Mouse (Mus musculus) heart, embryonic 16.5 days (tissue): ENCODE results near the gene Prss32. TPM values are rescaled to one million over a fixed set of nuclear protein-coding genes. Genes with fewer than 3 reads are reported as not detected.
"Not testable (repeated sequence)": the region's sequence is repeated elsewhere in the genome, so short reads cannot be mapped to it uniquely, and the experiment has no call there.

Source experiments
- ATAC-seq: fragments of 200-750 bp; cut with Nextera tagmentation; replicated peaks from 2 replicates; pipeline ENCODE4 v1.8.0; 2017; ENCODE audit warnings: moderate number of reproducible peaks; ENCODE audit not compliant: insufficient read depth, low FRiP score; ENCODE audit errors: extremely low read depth
- H3K27ac ChIP-seq: fragments of 300-500 bp; sonication (generic); 2 replicates; pipeline ENCODE4 v1.5.1; 2014; ENCODE audit warnings: mild to moderate bottlenecking, low read length, control low read depth, moderate library complexity
- H3K27me3 ChIP-seq: fragments of 300-500 bp; sonication (generic); 2 replicates; pipeline ENCODE4 v1.6.1; 2014; ENCODE audit warnings: low read length, mixed read lengths; ENCODE audit not compliant: control insufficient read depth, insufficient read depth
- H3K36me3 ChIP-seq: fragments of 300-500 bp; sonication (generic); 2 replicates; pipeline ENCODE4 v1.6.1; 2014; ENCODE audit not compliant: control insufficient read depth, insufficient read depth
- H3K4me1 ChIP-seq: fragments of 300-500 bp; sonication (generic); 2 replicates; pipeline ENCODE4 v1.6.1; 2014; ENCODE audit warnings: low read length, mixed read lengths; ENCODE audit not compliant: control insufficient read depth, insufficient read depth
- H3K4me2 ChIP-seq: fragments of 300-500 bp; sonication (generic); 2 replicates; pipeline ENCODE4 v1.6.1; 2014; ENCODE audit warnings: low read depth, mild to moderate bottlenecking, control low read depth, low read length
- H3K4me3 ChIP-seq: fragments of 300-500 bp; sonication (generic); 2 replicates; pipeline ENCODE4 v1.5.1; 2014; ENCODE audit warnings: mild to moderate bottlenecking, control low read depth, low read length
- H3K9ac ChIP-seq: fragments of 300-500 bp; sonication (generic); 2 replicates; pipeline ENCODE4 v1.6.1; 2014; ENCODE audit warnings: low read length, control low read depth
- H3K9me3 ChIP-seq: fragments of 300-500 bp; sonication (generic); replicated peaks from 2 replicates; pipeline ENCODE4 v1.6.1; 2016; ENCODE audit warnings: low read length; ENCODE audit not compliant: control insufficient read depth
- WGBS: fragments of 180-500 bp; shearing (Covaris S2); extraction: QIAGEN DNeasy Blood & Tissue Kit; methylation state at CpG from one replicate; pipeline ENCODE4 v1.1.7; 2014; 5-methylcytosine and 5-hydroxymethylcytosine counted together
- microRNA-seq: library from miRNA; unstranded; fragments of <30 nt; microRNA quantifications from one replicate; pipeline ENCODE4, GENCODE M21; 2017
- polyA plus RNA-seq: library from polyadenylated mRNA; unstranded; fragments of >200 nt; fragmentation: Nextera tagmentation; extraction: Ambion mirVana; gene quantifications from 2 replicates; pipeline ENCODE4 v1.2.1, GENCODE M21; 2015

Gene Prss32
- polyA plus RNA-seq, 1 experiment from 2014 or later: 0.50 TPM

GRCm38 (mm10) chr17:23880576-23880975 is 36.9 kb downstream of the Prss32 start, which contains the start of the genes Dcpp1 and Dcpp2:
Gene Dcpp1 (plus strand): TSS chr17:23880876.
Gene Dcpp2 (plus strand): TSS chr17:23880880.
- WGBS: 53% methylated on average over 4 of the region's 4 CpGs
- H3K9ac ChIP-seq, H3K4me1 ChIP-seq, H3K27ac ChIP-seq, H3K27me3 ChIP-seq, H3K36me3 ChIP-seq, ATAC-seq, H3K9me3 ChIP-seq, H3K4me2 ChIP-seq, H3K4me3 ChIP-seq: not testable (repeated sequence)

Small RNA genes lying within 50 kb of the gene (microRNA-seq; reads per million reads assigned to microRNA genes)
- gene Mir5125: 1.6 reads per million

Other genes with a start within 250 kb of the Prss32 start
- gene Zfp13, start 244.4 kb upstream of the Prss32 start, polyA plus RNA-seq: 7.3 and 8.5 TPM in 2 replicates
- not detected in 2 replicates for gene Zscan10, start 243.0 kb upstream of the Prss32 start, polyA plus RNA-seq
- 0.24 and 0.25 TPM in 2 replicates for gene Mmp25, start 198.6 kb upstream of the Prss32 start, polyA plus RNA-seq
- gene Bicdl2, start 183.3 kb upstream of the Prss32 start, polyA plus RNA-seq: 0.45 and 0.67 TPM in 2 replicates
- 214 and 247 TPM in 2 replicates for gene Hcfc1r1, start 170.3 kb upstream of the Prss32 start, polyA plus RNA-seq
- gene Thoc6, start 170.0 kb upstream of the Prss32 start, polyA plus RNA-seq: 38.7 and 39.1 TPM in 2 replicates
- 100 and 122 TPM in 2 replicates for gene Tnfrsf12a, start 166.4 kb upstream of the Prss32 start, polyA plus RNA-seq
- gene Cldn6, start 164.6 kb upstream of the Prss32 start, polyA plus RNA-seq: 1.7 and 15.9 TPM in 2 replicates
- gene Cldn9, start 159.8 kb upstream of the Prss32 start, polyA plus RNA-seq: 0.22 and 0.84 TPM in 2 replicates
- gene 1520401A03Rik, start 121.1 kb upstream of the Prss32 start, polyA plus RNA-seq: not detected in 2 replicates
- gene Pkmyt1, start 117.5 kb upstream of the Prss32 start, polyA plus RNA-seq: 29.7 and 33.3 TPM in 2 replicates
- 16.8 and 19.8 TPM in 2 replicates for gene Paqr4, start 103.0 kb upstream of the Prss32 start, polyA plus RNA-seq
- 1.8 and 3.7 TPM in 2 replicates for gene Kremen2, start 98.0 kb upstream of the Prss32 start, polyA plus RNA-seq
- gene Flywch1, start 72.3 kb upstream of the Prss32 start, polyA plus RNA-seq: 42.2 and 46.9 TPM in 2 replicates
- 4.3 and 5.9 TPM in 2 replicates for gene Flywch2, start 57.8 kb upstream of the Prss32 start, polyA plus RNA-seq
- 311 and 314 TPM in 2 replicates for gene Srrm2, start 53.3 kb upstream of the Prss32 start, polyA plus RNA-seq
- 812 and 839 TPM in 2 replicates for gene Elob, start 14.7 kb upstream of the Prss32 start, polyA plus RNA-seq
- not detected in 2 replicates for gene Prss33, start 7.8 kb upstream of the Prss32 start, polyA plus RNA-seq
- gene Prss41, start 317 bp downstream of the Prss32 start, polyA plus RNA-seq: 0.21 and 0.22 TPM in 2 replicates
- gene Prss21, start 24.2 kb downstream of the Prss32 start, polyA plus RNA-seq: not detected in 2 replicates
- not detected in 2 replicates for gene Dcpp1, start 37.0 kb downstream of the Prss32 start, polyA plus RNA-seq
- gene Dcpp2, start 37.0 kb downstream of the Prss32 start, polyA plus RNA-seq: 0.21 TPM in 1 of 2 replicates, not detected in the other
- not detected in 2 replicates for gene Dcpp3, start 73.6 kb downstream of the Prss32 start, polyA plus RNA-seq
- gene Sbp, start 97.8 kb downstream of the Prss32 start, polyA plus RNA-seq: not detected in 2 replicates
- gene Sbpl, start 111.4 kb downstream of the Prss32 start, polyA plus RNA-seq: not detected in 2 replicates
- 0.39 and 0.40 TPM in 2 replicates for gene Prss30, start 136.7 kb downstream of the Prss32 start, polyA plus RNA-seq
- gene Prss22, start 154.2 kb downstream of the Prss32 start, polyA plus RNA-seq: 0.15 TPM in 1 of 2 replicates, not detected in the other
- 0.14 and 0.15 TPM in 2 replicates for gene Prss27, start 194.3 kb downstream of the Prss32 start, polyA plus RNA-seq
- 36.5 and 36.6 TPM in 2 replicates for gene Kctd5, start 229.6 kb downstream of the Prss32 start, polyA plus RNA-seq